ENCODE assay signal across 9 mouse cellular contexts in genomic region chr2:92608810-92609581, GRCm38 (mm10). TPM values are rescaled to one million over a fixed set of nuclear protein-coding genes. Genes with fewer than 3 reads are reported as not detected.
DNase-seq lines count a peak whose midpoint lies in the region; ATAC-seq and TF ChIP-seq lines count a peak whose summit lies in the region.
"Had no signal": no experiment of that assay in that cellular context is flagged by ENCODE, and none has a peak within 500 bp of the region (broad histone marks: within the 10 kb centered on the region; RNA-seq: fewer than 3 reads in every experiment).

No protein-coding gene starts in this region.

- H3K9me3 ChIP-seq in G1E (replicated peaks), result no peaks in the 10 kb centered on the region
- H3K9me3 ChIP-seq: heart, embryonic 13.5 days had no signal

- DNase-seq in adrenal gland, postnatal 10 days, result peak; percentile 65
- DNase-seq in adrenal gland, adult 2 months, result no peak
- DNase-seq in G1E (ENCODE audit: low spot score), result peak; percentile 50
- peak; percentile 53 to 70 for DNase-seq in cerebellum, postnatal 25 days
- DNase-seq in heart, postnatal 14 days, result peak; percentile 38 to 67
- DNase-seq in layer of hippocampus, postnatal 14 days (ENCODE audit: low spot score in 2 of 2), result peak; percentile 77 to 78
- peak; percentile 79 for DNase-seq in mesoderm, embryonic 11.5 days (ENCODE audit: low read depth, low spot score)
- peak; percentile 14 to 47 for DNase-seq in spleen, postnatal 10 days (ENCODE audit: low spot score in 2 of 2)

- no peaks in the 10 kb centered on the region for H3K4me1 ChIP-seq in G1E (ENCODE audit: insufficient read depth, low read depth, low read length)
- H3K4me1 ChIP-seq: heart, embryonic 13.5 days had no signal

- intact Hi-C loops in heart, postnatal 14 days (cut with DNase I), result loop anchor here (1.0 to 5.0 kb wide), 4 partner anchors 84 to 201 kb away; no protein-coding TSS in a partner anchor

- ATAC-seq in G1E (ENCODE audit: extremely low read depth, insufficient number of reproducible peaks, low FRiP score, poor library complexity, severe bottlenecking), result no peak

- no peaks in the 10 kb centered on the region for H3K36me3 ChIP-seq in G1E (replicated peaks)
- H3K36me3 ChIP-seq: heart, embryonic 13.5 days had no signal

- peaks cover 19% of the 10 kb centered on the region; the same call in 1 of the 2 replicates for H3K27me3 ChIP-seq in G1E (ENCODE audit: insufficient read depth, low read length)

- peak; percentile 84 for TF ChIP-seq CTCF in G1E (IDR thresholded peaks at IDR 0.05; ENCODE audit: low read depth, low read length)

- H3K4me3 ChIP-seq in G1E (ENCODE audit: low read depth, low read length), result no peak overlapping the region
- H3K4me3 ChIP-seq: heart, embryonic 13.5 days had no signal

RNA-seq across cellular contexts. Expression of gene Chst1, which starts 9.5 kb away (rescaled TPM):
- total RNA-seq in adrenal gland, postnatal 10 days (2021), result 10 to 100 TPM in 1 of 2 experiments, 1 to 10 TPM in 1; 9.6 to 13.0 TPM
- total RNA-seq in adrenal gland, adult 2 months (2021), result 10 to 100 TPM; 15.3 to 18.8 TPM
- 22.8 and 40.7 TPM in 2 replicates for polyA plus RNA-seq in adrenal gland, adult 2 months (2012; rRNA removed)
- total RNA-seq in G1E (2014; fragmentation: Nextera tagmentation) (2.3 and 3.4 TPM in 2 replicates), G1E (2017) (4.4 and 4.5 TPM in 2 replicates)
- 0.47 and 0.57 TPM in 2 replicates for polyA plus RNA-seq in G1E (2012)
- 1 to 10 TPM; 5.6 to 6.3 TPM for total RNA-seq in heart, postnatal 14 days (2021)
- total RNA-seq in layer of hippocampus, postnatal 14 days (2021), result 100 to 1,000 TPM; 201 to 212 TPM

Comparison
In these comparisons a context has a peak if more than half of its experiments do, and no peak if none do; other contexts are left out.
1. RNA of gene Chst1, which starts 9.5 kb away (total RNA-seq): 201 to 212 TPM in layer of hippocampus, postnatal 14 days; 15.3 to 18.8 TPM in adrenal gland, adult 2 months, 9.6 to 13.0 TPM in adrenal gland, postnatal 10 days, 5.6 to 6.3 TPM in heart, postnatal 14 days and 2.3 to 4.5 TPM in G1E; every median in the first group is over 10 times any median in the second.